Mouse (Mus musculus): ENCODE measurements at regions not wholly inside any gene's neighbourhood (a gene's known extent, or its start where the extent isn't known, plus 50 kb on each side); places are given as distances from the start of the nearest gene placed in this dataset.

DNA sequence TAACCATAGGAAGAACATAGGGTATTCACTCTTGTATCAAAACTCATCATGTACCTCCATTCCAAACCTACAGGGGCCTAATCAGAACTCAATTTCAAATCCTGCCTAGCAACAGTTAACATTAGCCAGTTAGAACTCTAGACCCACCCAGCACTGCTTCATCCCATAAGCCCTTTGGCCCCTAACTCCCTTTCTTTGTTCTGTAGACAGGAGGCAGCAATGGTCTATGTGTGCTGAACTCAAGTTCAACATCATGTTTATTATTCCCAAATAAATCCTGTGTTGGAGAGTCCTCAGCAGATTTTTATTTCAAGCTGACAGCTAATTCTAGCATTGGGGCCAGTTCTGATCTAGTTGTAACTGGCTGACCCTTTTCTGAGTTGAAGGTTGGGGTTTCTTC is 112.2 kb downstream of the Ipo8 start:
- no peaks in the 10 kb centered on the region for H3K36me3 ChIP-seq
- no peak for ATAC-seq (ENCODE audit: low FRiP score, low read depth)
- no peak overlapping the region for H3K9ac ChIP-seq
- no peaks in the 10 kb centered on the region for H3K4me1 ChIP-seq
- H3K27me3 ChIP-seq (replicated peaks): no peaks in the 10 kb centered on the region
- no peak overlapping the region for H3K4me3 ChIP-seq
- no peak overlapping the region for H3K4me2 ChIP-seq (replicated peaks)
- H3K27ac ChIP-seq: no peak overlapping the region
- no peaks in the 10 kb centered on the region for H3K9me3 ChIP-seq

DNA sequence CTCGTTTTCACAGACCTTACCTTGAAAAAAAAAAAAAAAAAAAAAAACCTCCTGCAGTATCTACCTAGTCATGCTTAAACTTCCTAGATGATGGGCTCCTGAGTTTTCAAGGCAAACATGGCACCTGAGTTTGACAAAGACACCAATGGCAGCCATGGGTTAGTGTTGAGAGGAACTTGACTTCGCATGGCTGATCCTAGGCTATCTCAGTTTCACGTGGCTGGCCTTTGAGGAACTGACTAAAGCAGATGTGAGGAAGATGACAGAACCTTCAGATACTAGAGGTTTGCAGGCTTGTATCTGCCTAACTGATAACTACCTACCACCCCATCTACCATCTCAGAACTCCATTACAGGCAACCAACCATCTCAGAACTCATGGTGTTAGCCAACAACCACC is 120.9 kb downstream of the Ipo8 start:
- no peak overlapping the region for H3K4me3 ChIP-seq
- WGBS: 81% methylated on average over 3 of the region's 3 CpGs
- H3K9ac ChIP-seq: no peak overlapping the region
- no peaks in the 10 kb centered on the region for H3K27me3 ChIP-seq (replicated peaks)
- no peak for ATAC-seq (ENCODE audit: low FRiP score, low read depth)
- H3K9me3 ChIP-seq: no peaks in the 10 kb centered on the region
- H3K4me1 ChIP-seq: no peaks in the 10 kb centered on the region
- no peak overlapping the region for H3K27ac ChIP-seq
- H3K4me2 ChIP-seq (replicated peaks): no peak overlapping the region
- H3K36me3 ChIP-seq: no peaks in the 10 kb centered on the region

GRCm38 (mm10) chr6:148708389-148708788 is 122.9 kb downstream of the Ipo8 start:
- Histone ChIP-seq H3K27ac (no peak overlapping the region), H3K9me3 (no peaks in the 10 kb centered on the region), H3K27me3 (replicated peaks) (no peaks in the 10 kb centered on the region), H3K9ac (no peak overlapping the region), H3K4me3 (no peak overlapping the region), H3K36me3 (no peaks in the 10 kb centered on the region), H3K4me1 (no peaks in the 10 kb centered on the region), H3K4me2 (replicated peaks) (no peak overlapping the region)
- no peak for ATAC-seq (ENCODE audit: low FRiP score, low read depth)
- WGBS: 86% methylated on average over 2 of the region's 2 CpGs

DNA sequence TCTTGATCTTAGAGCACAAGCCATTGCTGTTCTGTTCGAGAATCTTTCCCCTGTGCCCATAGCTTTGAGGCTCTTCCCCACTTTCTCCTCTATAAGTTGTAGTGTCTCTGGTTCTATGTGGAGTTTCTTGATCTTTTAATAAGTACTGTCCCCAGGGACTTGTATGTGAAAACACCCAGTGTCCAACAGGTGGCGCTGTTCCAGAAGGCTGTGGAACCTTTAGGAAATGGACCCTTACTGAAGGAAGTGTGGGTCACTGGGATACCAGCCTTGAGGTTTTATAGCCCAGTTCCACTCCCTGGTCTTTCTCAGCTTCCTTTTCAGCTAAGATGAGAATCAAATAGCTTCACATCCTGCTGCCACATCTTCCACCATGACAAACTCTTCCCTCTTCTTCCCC is 125.6 kb downstream of the Ipo8 start:
- Histone ChIP-seq H3K27ac (no peak overlapping the region), H3K4me1 (no peaks in the 10 kb centered on the region), H3K4me3 (no peak overlapping the region), H3K9me3 (no peaks in the 10 kb centered on the region), H3K36me3 (no peaks in the 10 kb centered on the region), H3K9ac (no peak overlapping the region), H3K27me3 (replicated peaks) (no peaks in the 10 kb centered on the region), H3K4me2 (replicated peaks) (no peak overlapping the region)
- ATAC-seq (ENCODE audit: low FRiP score, low read depth): no peak
- 29% methylated on average over 2 of the region's 2 CpGs for WGBS

- no peak overlapping the region for H3K9ac ChIP-seq
- H3K36me3 ChIP-seq: no peaks in the 10 kb centered on the region
- no peak overlapping the region for H3K27ac ChIP-seq
- H3K4me3 ChIP-seq: no peak overlapping the region
- ATAC-seq (ENCODE audit: low FRiP score, low read depth): no peak
- H3K27me3 ChIP-seq (replicated peaks): no peaks in the 10 kb centered on the region
- WGBS: 51% methylated on average over 4 of the region's 4 CpGs
- no peak overlapping the region for H3K4me2 ChIP-seq (replicated peaks)
- no peaks in the 10 kb centered on the region for H3K9me3 ChIP-seq
- no peaks in the 10 kb centered on the region for H3K4me1 ChIP-seq
Observed at GRCm38 (mm10) chr6:148693329-148693728, 137.9 kb downstream of the Ipo8 start.

GRCm38 (mm10) chr6:148687770-148688169 is 143.5 kb downstream of the Ipo8 start:
- no peak overlapping the region for H3K27ac ChIP-seq
- no peak for ATAC-seq (ENCODE audit: low FRiP score, low read depth)
- no peaks in the 10 kb centered on the region for H3K9me3 ChIP-seq
- no peaks in the 10 kb centered on the region for H3K36me3 ChIP-seq
- H3K27me3 ChIP-seq (replicated peaks): no peaks in the 10 kb centered on the region
- no peak overlapping the region for H3K4me2 ChIP-seq (replicated peaks)
- H3K4me3 ChIP-seq: no peak overlapping the region
- H3K9ac ChIP-seq: no peak overlapping the region
- H3K4me1 ChIP-seq: no peaks in the 10 kb centered on the region
- 55% methylated on average over 2 of the region's 4 CpGs for WGBS

- no peak overlapping the region for H3K4me3 ChIP-seq
- H3K4me1 ChIP-seq: no peaks in the 10 kb centered on the region
- WGBS: 80% methylated on average over 2 of the region's 2 CpGs
- no peaks in the 10 kb centered on the region for H3K9me3 ChIP-seq
- ATAC-seq (ENCODE audit: low FRiP score, low read depth): no peak
- no peak overlapping the region for H3K4me2 ChIP-seq (replicated peaks)
- no peaks in the 10 kb centered on the region for H3K27me3 ChIP-seq (replicated peaks)
- no peak overlapping the region for H3K27ac ChIP-seq
- H3K9ac ChIP-seq: no peak overlapping the region
- no peaks in the 10 kb centered on the region for H3K36me3 ChIP-seq
Observed at GRCm38 (mm10) chr6:148660152-148660551, 171.1 kb downstream of the Ipo8 start.

GRCm38 (mm10) chr6:148653216-148653615 is 178.1 kb downstream of the Ipo8 start:
- ATAC-seq (ENCODE audit: low FRiP score, low read depth): no peak
- no peak overlapping the region for H3K4me3 ChIP-seq
- no peaks in the 10 kb centered on the region for H3K36me3 ChIP-seq
- H3K27me3 ChIP-seq (replicated peaks): no peaks in the 10 kb centered on the region
- H3K9ac ChIP-seq: no peak overlapping the region
- H3K27ac ChIP-seq: no peak overlapping the region
- 0 out of 2 replicates have a peak, but pooled peaks cover 3% of the 10 kb centered on the region for H3K4me1 ChIP-seq
- WGBS: 44% methylated on average over 3 of the region's 3 CpGs
- no peaks in the 10 kb centered on the region for H3K9me3 ChIP-seq
- H3K4me2 ChIP-seq (replicated peaks): no peak overlapping the region

DNA sequence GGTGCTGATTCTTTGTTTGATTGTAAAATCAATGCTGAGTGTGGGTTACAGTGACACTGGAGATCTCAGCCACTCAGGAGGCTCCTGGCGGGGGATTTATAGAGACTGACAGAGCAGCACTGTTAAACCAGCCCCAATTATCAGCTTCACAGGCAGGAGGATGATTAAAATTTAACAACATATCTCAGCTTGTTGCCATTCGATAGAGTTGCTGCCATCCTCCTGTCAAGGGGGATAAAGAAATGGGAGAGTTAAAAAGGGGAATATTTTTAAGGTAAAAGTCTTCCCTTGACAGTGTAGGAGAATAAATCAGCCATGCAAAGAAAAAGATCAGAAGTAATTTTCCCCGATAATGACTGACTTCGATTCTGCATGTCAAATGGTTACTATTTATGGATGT is 178.8 kb downstream of the Ipo8 start:
- no peaks in the 10 kb centered on the region for H3K9me3 ChIP-seq
- 0 out of 2 replicates have a peak, but pooled peaks cover 3% of the 10 kb centered on the region for H3K4me1 ChIP-seq
- WGBS: 71% methylated on average over 4 of the region's 4 CpGs
- no peaks in the 10 kb centered on the region for H3K36me3 ChIP-seq
- H3K4me3 ChIP-seq: no peak overlapping the region
- no peak overlapping the region for H3K4me2 ChIP-seq (replicated peaks)
- no peak for ATAC-seq (ENCODE audit: low FRiP score, low read depth)
- no peak overlapping the region for H3K27ac ChIP-seq
- no peaks in the 10 kb centered on the region for H3K27me3 ChIP-seq (replicated peaks)
- no peak overlapping the region for H3K9ac ChIP-seq

DNA sequence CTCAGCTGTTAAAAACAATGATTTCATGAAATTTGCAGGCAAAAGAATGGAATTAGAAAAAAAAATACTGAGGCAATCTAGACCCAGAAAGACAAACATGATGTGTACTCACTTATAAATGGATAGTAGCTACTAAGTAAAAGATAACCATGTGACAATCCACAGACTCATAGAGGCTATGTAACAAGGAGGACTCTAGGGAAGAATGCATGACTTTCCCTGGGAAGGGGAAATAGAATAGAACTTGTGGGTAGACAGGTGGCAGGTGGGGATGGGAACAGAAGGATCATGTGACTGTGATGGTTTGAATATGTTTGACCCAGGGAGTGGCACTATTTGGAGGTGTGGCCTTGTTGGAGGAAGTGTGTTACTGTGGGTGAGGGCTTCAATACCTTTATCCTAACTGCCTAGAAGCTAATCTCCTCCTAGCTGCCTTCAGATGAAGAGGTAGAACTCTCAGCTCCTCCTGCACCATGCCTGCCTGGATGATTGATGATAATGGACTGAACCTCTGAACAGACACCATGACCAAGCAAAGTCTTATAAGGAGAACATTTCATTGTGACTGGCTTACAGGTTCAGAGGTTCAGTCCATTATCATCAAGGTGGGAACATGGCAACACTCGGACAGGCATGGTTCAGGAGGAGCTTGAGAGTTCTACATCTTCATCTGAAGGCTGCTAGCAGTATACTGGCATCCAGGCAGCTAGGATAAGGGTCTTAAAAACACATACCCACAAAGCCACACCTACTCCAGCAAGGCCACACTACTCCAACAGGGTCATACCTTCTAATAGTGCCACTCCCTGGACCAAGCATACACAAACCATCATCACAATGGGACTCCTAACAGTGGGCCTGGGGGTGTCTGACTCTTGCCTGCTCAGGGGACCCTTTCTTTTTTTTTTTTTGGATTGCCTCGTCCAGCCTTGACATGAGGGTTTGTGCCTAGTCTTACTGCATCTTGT is 183.6 kb downstream of the Ipo8 start:
- Histone ChIP-seq H3K27ac (no peak overlapping the region), H3K9me3 (no peaks in the 10 kb centered on the region), H3K9ac (no peak overlapping the region), H3K4me3 (no peak overlapping the region), H3K27me3 (replicated peaks) (no peaks in the 10 kb centered on the region), H3K4me1 (no peaks in the 10 kb centered on the region), H3K4me2 (replicated peaks) (no peak overlapping the region), H3K36me3 (no peaks in the 10 kb centered on the region)
- WGBS: 76% methylated on average over 2 of the region's 2 CpGs
- no peak for ATAC-seq (ENCODE audit: low FRiP score, low read depth)

GRCm38 (mm10) chr6:148640595-148640994 is 190.7 kb downstream of the Ipo8 start:
- no peaks in the 10 kb centered on the region for H3K36me3 ChIP-seq

DNA sequence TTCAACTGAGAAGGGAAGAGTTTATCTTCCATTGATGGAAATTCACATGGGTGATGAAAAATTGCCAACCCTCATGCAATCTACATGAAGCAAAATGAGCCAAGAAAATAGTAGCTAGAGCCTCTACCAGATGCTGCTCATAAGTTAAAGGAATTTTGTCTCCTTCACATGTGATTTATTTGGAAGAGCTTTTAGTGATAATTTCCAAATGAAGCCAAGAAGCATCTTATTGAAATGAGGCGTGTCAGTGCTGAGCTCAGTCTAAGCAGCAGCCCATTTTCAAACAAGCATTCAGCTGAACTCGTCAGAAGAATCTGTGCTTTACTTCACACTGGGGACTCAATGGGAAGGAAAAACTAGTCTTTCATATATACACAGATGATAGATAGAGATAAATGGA is 190.0 kb upstream of the Tmtc1 start:
- WGBS: 82% methylated on average over 2 of the region's 2 CpGs
- Histone ChIP-seq H3K9ac (no peak overlapping the region), H3K4me2 (replicated peaks) (no peak overlapping the region), H3K27ac (no peak overlapping the region), H3K9me3 (no peaks in the 10 kb centered on the region), H3K36me3 (no peaks in the 10 kb centered on the region), H3K27me3 (replicated peaks) (no peaks in the 10 kb centered on the region), H3K4me3 (no peak overlapping the region), H3K4me1 (no peaks in the 10 kb centered on the region)
- no peak for ATAC-seq (ENCODE audit: low FRiP score, low read depth)

More at GRCm38 (mm10) chr6:148640595-148640994, 190.7 kb downstream of the Ipo8 start:
- Histone ChIP-seq H3K9me3 (no peaks in the 10 kb centered on the region), H3K4me2 (replicated peaks) (no peak overlapping the region), H3K27me3 (replicated peaks) (no peaks in the 10 kb centered on the region), H3K4me3 (no peak overlapping the region), H3K9ac (no peak overlapping the region), H3K4me1 (no peaks in the 10 kb centered on the region), H3K27ac (no peak overlapping the region)
- ATAC-seq (ENCODE audit: low FRiP score, low read depth): no peak
- WGBS: 85% methylated on average over 1 of the region's 1 CpGs

- Histone ChIP-seq H3K9ac (no peak overlapping the region), H3K4me3 (no peak overlapping the region), H3K4me1 (no peaks in the 10 kb centered on the region), H3K27me3 (replicated peaks) (no peaks in the 10 kb centered on the region), H3K27ac (no peak overlapping the region), H3K36me3 (no peaks in the 10 kb centered on the region), H3K9me3 (no peaks in the 10 kb centered on the region), H3K4me2 (replicated peaks) (no peak overlapping the region)
- ATAC-seq (ENCODE audit: low FRiP score, low read depth): no peak
- 88% methylated on average over 1 of the region's 1 CpGs for WGBS
Observed at GRCm38 (mm10) chr6:148627090-148627605, 183.0 kb upstream of the Tmtc1 start.
